Mouse (Mus musculus) C3H10T1/2 (cell line): ENCODE measurements around the gene Muc4. TPM values are rescaled to one million over a fixed set of nuclear protein-coding genes. Genes with fewer than 3 reads are reported as not detected.

Experiments used
- polyA plus RNA-seq, 2 experiments: library from polyadenylated mRNA; unstranded; fragments of >200 nt; fragmentation: generic; extraction: Trizol; gene quantifications; one replicate each; pipeline ENCODE4 v1.2.1; 2012; ENCODE audit warnings: missing spikeins in 2 of 2

The Muc4 gene
- not detected for polyA plus RNA-seq

GRCm38 (mm10) chr16:32735586-32735985, at the start of gene Muc4:
TSS of gene Muc4 (plus strand) at chr16:32735886.

GRCm38 (mm10) chr16:32797426-32797689, 61.7 kb downstream of the Muc4 start, which contains the start of gene Muc20:
TSS of gene Muc20 (minus strand) at chr16:32797435.

GRCm38 (mm10) chr16:32810321-32810720, 74.6 kb downstream of the Muc4 start, which contains the start of gene Smbd1:
TSS of gene Smbd1 (minus strand) at chr16:32810477.

Other genes with a start within 250 kb of the Muc4 start
- gene Slc51a, start 248.0 kb upstream of the Muc4 start, polyA plus RNA-seq: under 1 TPM; 0.42 to 0.95 TPM
- not detected for gene Zdhhc19, start 239.6 kb upstream of the Muc4 start, polyA plus RNA-seq
- gene Tfrc, start 127.0 kb upstream of the Muc4 start, polyA plus RNA-seq: 1 to 10 TPM; 1.2 to 1.3 TPM
- 10 to 100 TPM; 31.4 to 40.3 TPM for gene Tnk2, start 92.0 kb upstream of the Muc4 start, polyA plus RNA-seq
- not detected for gene Muc20, start 61.5 kb downstream of the Muc4 start, polyA plus RNA-seq
- gene Smbd1, start 74.6 kb downstream of the Muc4 start, polyA plus RNA-seq: not detected
- 1 to 10 TPM in 1 of 2 experiments, under 1 TPM in 1; 0.87 to 8.0 TPM for gene Fyttd1, start 141.6 kb downstream of the Muc4 start, polyA plus RNA-seq
- 10 to 100 TPM in 1 of 2 experiments, 1 to 10 TPM in 1; 9.9 to 26.5 TPM for gene Rubcn, start 141.9 kb downstream of the Muc4 start, polyA plus RNA-seq
- 1 to 10 TPM in 1 of 2 experiments, under 1 TPM in 1; 0.16 to 6.6 TPM for gene Lrch3, start 178.2 kb downstream of the Muc4 start, polyA plus RNA-seq